In genomic region chr11:96004793-96005402, GRCm38 (mm10) we compare ENCODE assay signal across 8 mouse cellular contexts. TPM values are rescaled to one million over a fixed set of nuclear protein-coding genes. Genes with fewer than 3 reads are reported as not detected.
DNase-seq lines count a peak whose midpoint lies in the region; ATAC-seq lines count a peak whose summit lies in the region.

No protein-coding gene starts in this region.

- no peaks in the 10 kb centered on the region for H3K36me3 ChIP-seq in lung, embryonic 15.5 days
- H3K36me3 ChIP-seq in heart, embryonic 16.5 days (ENCODE audit: control insufficient read depth, insufficient read depth) = no peaks in the 10 kb centered on the region
- H3K36me3 ChIP-seq in liver, embryonic 15.5 days (replicated peaks) = no peaks in the 10 kb centered on the region

- ATAC-seq in lung, embryonic 15.5 days (ENCODE audit: borderline replicate concordance, extremely low read depth, low FRiP score, low TSS enrichment) = peak; percentile 67
- peak; percentile 56 for ATAC-seq in heart, embryonic 16.5 days (replicated peaks; ENCODE audit: extremely low read depth, insufficient read depth, low FRiP score)
- ATAC-seq in liver, embryonic 15.5 days (ENCODE audit: insufficient read depth) = peak; percentile 58

- peak overlapping the region; percentile 73 for H3K4me3 ChIP-seq in lung, embryonic 15.5 days
- H3K4me3 ChIP-seq in heart, embryonic 16.5 days (ENCODE audit: low read length) = peak overlapping the region; percentile 83
- H3K4me3 ChIP-seq in liver, embryonic 15.5 days (replicated peaks) = peak overlapping the region; percentile 71

- H3K4me2 ChIP-seq in lung, embryonic 15.5 days = peak overlapping the region; percentile 92
- peak overlapping the region; percentile 99 for H3K4me2 ChIP-seq in heart, embryonic 16.5 days (ENCODE audit: low read depth, low read length)
- H3K4me2 ChIP-seq in liver, embryonic 15.5 days = peak overlapping the region; percentile 95

- peak overlapping the region; percentile 87 for H3K9ac ChIP-seq in lung, embryonic 15.5 days
- H3K9ac ChIP-seq in heart, embryonic 16.5 days (ENCODE audit: low read length) = peak overlapping the region; percentile 95
- H3K9ac ChIP-seq in liver, embryonic 15.5 days = peak overlapping the region; percentile 64

- intact Hi-C loops in left cerebral cortex, postnatal 25 days (cut with DNase I) = loop anchor here (5.0 to 10.0 kb wide), 5 partner anchors 172 to 860 kb away; partner anchors contain the start of genes Dlx4, Hoxb2 and Hoxb8

- no peak for DNase-seq in lung, postnatal 10 days
- DNase-seq in embryo, embryonic 10.5 days (ENCODE audit: low spot score) = peak; percentile 51
- peak; percentile 16 for DNase-seq in thymus, postnatal 25 days
- no peak for DNase-seq in left cerebral cortex, postnatal 25 days (ENCODE audit: low spot score in 2 of 2)
- no peak for DNase-seq in cerebellum, adult 11-12 months

- H3K27me3 ChIP-seq in lung, embryonic 15.5 days = peaks cover 6% of the 10 kb centered on the region; the same call in 1 of the 2 replicates
- no peaks in the 10 kb centered on the region for H3K27me3 ChIP-seq in heart, embryonic 16.5 days (ENCODE audit: control insufficient read depth, insufficient read depth, low read length)
- peaks cover 44% of the 10 kb centered on the region for H3K27me3 ChIP-seq in liver, embryonic 15.5 days

- under 1% methylated on average over 55 of the region's 57 CpGs for WGBS in lung, embryonic 15.5 days
- WGBS in heart, embryonic 16.5 days = under 1% methylated on average over 49 of the region's 57 CpGs
- WGBS in liver, embryonic 15.5 days (ENCODE audit: insufficient replicate concordance) = under 1% methylated on average over 55 of the region's 57 CpGs

- peaks cover 57% of the 10 kb centered on the region for H3K4me1 ChIP-seq in lung, embryonic 15.5 days
- peaks cover 36% of the 10 kb centered on the region for H3K4me1 ChIP-seq in heart, embryonic 16.5 days (ENCODE audit: control insufficient read depth, insufficient read depth, low read length)
- H3K4me1 ChIP-seq in liver, embryonic 15.5 days (replicated peaks) = peaks cover 58% of the 10 kb centered on the region

- H3K27ac ChIP-seq in lung, embryonic 15.5 days = peak overlapping the region; percentile 93
- peak overlapping the region; percentile 90 for H3K27ac ChIP-seq in heart, embryonic 16.5 days (ENCODE audit: low read length)
- H3K27ac ChIP-seq in liver, embryonic 15.5 days (replicated peaks) = peak overlapping the region; percentile 65

- H3K9me3 ChIP-seq in lung, embryonic 15.5 days = no peaks in the 10 kb centered on the region
- H3K9me3 ChIP-seq in heart, embryonic 16.5 days (replicated peaks; ENCODE audit: control insufficient read depth, low read length) = no peaks in the 10 kb centered on the region
- H3K9me3 ChIP-seq in liver, embryonic 15.5 days (replicated peaks) = no peaks in the 10 kb centered on the region

RNA-seq across cellular contexts. Expression of gene Igf2bp1, which starts 0.8 kb away (rescaled TPM):
- 36.0 and 36.6 TPM in 2 replicates for polyA plus RNA-seq in lung, embryonic 15.5 days (2015; fragmentation: Nextera tagmentation; extraction: Ambion mirVana)
- polyA plus RNA-seq in heart, embryonic 16.5 days (2015; fragmentation: Nextera tagmentation; extraction: Ambion mirVana) = 21.1 and 24.6 TPM in 2 replicates
- polyA plus RNA-seq in liver, embryonic 15.5 days (2015; fragmentation: Nextera tagmentation; extraction: Ambion mirVana) = 11.9 and 12.9 TPM in 2 replicates
- total RNA-seq in left cerebral cortex, postnatal 25 days (2021) = under 1 TPM; 0.18 to 0.34 TPM

RNA-seq across cellular contexts. Expression of gene Gip, which starts 19.4 kb away (rescaled TPM):
- not detected in 2 replicates for polyA plus RNA-seq in lung, embryonic 15.5 days (2015; fragmentation: Nextera tagmentation; extraction: Ambion mirVana)
- polyA plus RNA-seq in heart, embryonic 16.5 days (2015; fragmentation: Nextera tagmentation; extraction: Ambion mirVana) = not detected in 2 replicates
- polyA plus RNA-seq in liver, embryonic 15.5 days (2015; fragmentation: Nextera tagmentation; extraction: Ambion mirVana) = not detected in 2 replicates
- total RNA-seq in left cerebral cortex, postnatal 25 days (2021) = not detected

RNA-seq across cellular contexts. Expression of gene Snf8, which starts 29.8 kb away (rescaled TPM):
- polyA plus RNA-seq in lung, embryonic 15.5 days (2015; fragmentation: Nextera tagmentation; extraction: Ambion mirVana) = 91.4 and 94.6 TPM in 2 replicates
- 69.3 and 72.0 TPM in 2 replicates for polyA plus RNA-seq in heart, embryonic 16.5 days (2015; fragmentation: Nextera tagmentation; extraction: Ambion mirVana)
- 61.1 and 64.2 TPM in 2 replicates for polyA plus RNA-seq in liver, embryonic 15.5 days (2015; fragmentation: Nextera tagmentation; extraction: Ambion mirVana)
- 10 to 100 TPM; 95.0 to 97.4 TPM for total RNA-seq in left cerebral cortex, postnatal 25 days (2021)

Comparison
In these comparisons a context has a peak if more than half of its experiments do, and no peak if none do; other contexts are left out.
1. DNase-seq: peak in embryo, embryonic 10.5 days (single experiment) and thymus, postnatal 25 days (single experiment); none in lung, postnatal 10 days (single experiment), left cerebral cortex, postnatal 25 days (0 of 2) and cerebellum, adult 11-12 months (single experiment).
2. Peak in every context shown above with its lines, with median percentiles within 50 percentile points of each other: ATAC-seq, H3K27ac ChIP-seq, H3K4me2 ChIP-seq, H3K4me3 ChIP-seq and H3K9ac ChIP-seq.